Mouse (Mus musculus) kidney, adult 2 months (tissue): Measurements from ENCODE around the gene Dars2.

Experiments used
- CTCF ChIP-seq: fragments of 200-500 bp; conservative IDR thresholded peaks from 2 replicates; pipeline ENCODE4 v1.5.1; 2011; ENCODE audit warnings: low read depth, mild to moderate bottlenecking, control low read depth, low read length, moderate library complexity, mixed read lengths; ENCODE audit not compliant: insufficient read depth, insufficient read length
- POLR2A ChIP-seq: fragments of 200-500 bp; IDR thresholded peaks from one replicate; pipeline ENCODE4 v1.6.1; 2011; ENCODE audit warnings: low read depth, low read length, control low read depth

DNA sequence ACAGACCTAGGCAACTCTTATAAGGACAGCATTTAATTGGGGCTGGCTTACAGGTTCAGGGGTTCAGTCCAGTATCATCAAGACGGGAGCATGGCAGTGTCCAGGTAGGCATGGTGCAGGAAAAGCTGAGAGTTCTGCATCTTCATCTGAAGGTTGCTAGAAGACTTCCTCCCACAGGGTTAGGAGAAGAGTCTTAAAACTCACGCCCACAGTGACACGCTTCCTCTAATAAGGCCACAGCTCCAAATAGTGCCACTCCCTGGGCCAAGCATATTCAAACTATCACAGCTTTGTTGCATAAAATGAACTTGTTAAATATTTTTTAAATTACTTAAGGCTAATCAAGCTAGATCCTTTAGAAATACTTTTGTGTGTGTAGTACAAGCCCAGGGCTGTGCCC, 6.8 kb upstream of the Dars2 start:
- TF ChIP-seq POLR2A: no peak
- no peak for TF ChIP-seq CTCF
